Mouse (Mus musculus): ENCODE data around the gene Egfl7.
A peak's percentile ranks its signal among the peaks of the same experiment; 100 is the strongest.

Gene Egfl7

DNA sequence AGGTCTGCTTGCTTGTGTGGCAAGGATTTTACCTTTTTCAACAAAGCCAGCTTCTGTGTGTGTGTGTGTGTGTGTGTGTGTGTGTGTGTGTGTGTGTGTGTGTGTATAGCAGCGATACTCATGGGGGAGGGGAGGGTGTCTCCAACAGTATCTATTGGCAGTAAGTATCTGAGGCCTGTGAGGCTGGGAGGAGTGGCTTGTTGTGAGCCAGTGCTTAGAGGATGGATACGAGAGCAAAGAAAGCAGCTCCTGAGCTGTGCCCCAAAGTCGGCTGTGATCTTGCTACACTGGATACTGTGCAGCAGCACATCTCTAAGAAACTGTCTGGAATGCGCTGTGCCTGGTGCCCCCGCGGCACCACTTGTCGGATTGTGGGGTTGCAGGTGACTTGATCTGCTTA, 38.1 kb downstream of the Egfl7 start:
- no peak for DNase-seq

GRCm38 (mm10) chr2:26621246-26621645, 41.4 kb downstream of the Egfl7 start:
- DNase-seq: no peak

DNA sequence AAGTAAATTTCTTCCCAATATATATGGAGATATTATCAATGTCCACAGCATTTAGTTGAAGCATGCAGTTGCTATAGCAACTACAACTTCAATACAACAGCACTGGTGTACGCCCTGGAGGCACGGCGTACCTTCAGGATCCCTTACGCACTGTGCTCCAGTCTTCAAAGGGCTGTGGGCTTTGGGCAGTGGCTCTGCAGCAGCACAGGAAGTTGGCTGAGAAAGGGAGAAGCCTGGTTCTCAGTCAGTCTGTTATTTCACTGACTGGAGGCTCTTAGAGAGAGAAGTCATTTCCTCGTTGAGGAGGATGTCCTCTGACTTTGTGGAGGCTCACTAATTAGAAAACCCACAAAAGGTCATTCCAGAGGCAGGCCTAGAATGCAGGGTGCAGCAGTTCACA, 43.2 kb downstream of the Egfl7 start:
- DNase-seq: no peak

DNA sequence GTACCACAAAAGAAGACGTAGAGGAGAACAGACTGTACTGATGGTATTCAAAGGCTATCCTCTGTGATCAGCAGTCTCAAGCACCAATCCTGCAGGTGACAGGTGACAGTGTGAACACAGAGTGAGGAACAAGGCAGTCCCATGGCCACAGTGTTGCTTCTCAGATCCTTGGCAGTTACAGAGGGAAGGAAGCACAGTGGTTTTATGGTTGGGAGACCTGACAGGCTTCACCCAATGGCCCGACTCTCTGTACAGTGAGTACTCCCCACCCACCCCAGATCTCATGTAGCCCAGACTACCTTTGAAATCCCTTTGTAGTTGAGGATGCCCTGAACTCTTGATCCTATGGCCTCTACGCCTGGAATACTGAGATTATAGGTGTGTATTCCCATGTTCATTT, 45.6 kb downstream of the Egfl7 start:
- no peak for DNase-seq

DNA sequence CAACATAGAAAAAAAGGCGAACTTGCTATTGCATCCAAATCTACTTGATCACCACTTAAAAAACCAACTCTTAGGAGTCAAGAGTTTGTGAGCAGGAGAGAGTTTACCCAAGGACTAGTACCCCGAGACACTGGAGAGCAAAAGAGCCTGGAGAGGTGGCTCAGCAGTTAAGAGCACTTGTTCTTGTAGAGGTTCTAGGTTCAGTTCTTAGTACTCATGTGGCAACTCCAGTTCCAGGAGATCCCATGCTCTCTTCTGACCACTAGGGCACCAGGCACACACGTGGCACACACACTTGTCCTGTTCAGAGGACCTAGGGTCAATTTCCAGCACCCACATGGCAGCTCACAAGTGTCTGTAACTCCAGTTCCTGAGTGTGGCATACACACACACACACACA, 46.3 kb downstream of the Egfl7 start:
- no peak for DNase-seq

DNA sequence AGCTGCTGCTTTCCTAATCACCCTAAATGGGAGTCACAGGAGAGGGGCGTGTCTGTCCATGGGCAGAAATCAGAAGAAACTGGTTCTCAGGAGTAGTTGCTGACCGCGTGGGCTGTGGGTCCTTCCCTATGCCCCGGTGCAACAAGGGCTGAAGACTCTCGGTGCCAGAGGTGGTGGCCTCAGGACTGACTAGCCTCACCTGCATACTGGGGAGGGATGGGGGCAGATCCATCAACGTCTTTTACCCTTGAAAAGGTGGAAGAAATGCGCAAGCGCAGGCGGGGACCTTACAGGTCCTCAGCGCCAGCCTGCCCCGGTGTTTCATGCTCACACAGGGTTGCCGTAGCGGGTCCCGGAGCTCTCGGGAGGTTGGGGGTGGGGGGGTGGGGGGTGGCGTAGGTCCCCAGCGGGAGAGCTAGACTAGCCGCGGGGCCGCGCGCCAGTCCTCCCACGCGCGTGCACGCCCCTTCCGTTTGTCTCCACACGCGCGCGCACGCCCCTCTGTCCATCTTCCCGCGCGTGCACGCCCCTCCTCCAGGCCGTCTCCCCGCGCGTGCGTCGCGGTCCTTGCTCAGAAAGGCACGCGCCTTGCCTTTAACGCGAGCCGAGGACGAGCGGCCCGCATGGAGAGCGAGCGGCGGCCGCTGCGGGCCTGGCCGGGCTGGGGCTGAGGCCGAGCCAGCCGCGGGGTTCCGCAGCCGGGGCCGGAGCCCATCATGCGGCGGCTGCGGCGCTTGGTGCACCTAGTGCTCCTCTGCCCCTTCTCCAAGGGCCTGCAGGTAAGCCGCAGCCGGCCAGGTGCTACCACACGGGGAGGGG, 48.3 kb downstream of the Egfl7 start, which contains the start of gene Fam69b:
Gene Fam69b (plus strand): TSS at position 537 of the 819 bp plus-strand sequence.
- DNase-seq: peak; percentile 38 to 53

- DNase-seq: no peak
These were observed 49.1 kb downstream of the Egfl7 start for GRCm38 (mm10) chr2:26628792-26629437.

- no peak for DNase-seq
These were observed 53.0 kb downstream of the Egfl7 start for GRCm38 (mm10) chr2:26632541-26633395.

- DNase-seq: no peak
These were observed 54.2 kb downstream of the Egfl7 start for GRCm38 (mm10) chr2:26633953-26634530.

GRCm38 (mm10) chr2:26634629-26635488, 55.0 kb downstream of the Egfl7 start:
- no peak for DNase-seq

DNA sequence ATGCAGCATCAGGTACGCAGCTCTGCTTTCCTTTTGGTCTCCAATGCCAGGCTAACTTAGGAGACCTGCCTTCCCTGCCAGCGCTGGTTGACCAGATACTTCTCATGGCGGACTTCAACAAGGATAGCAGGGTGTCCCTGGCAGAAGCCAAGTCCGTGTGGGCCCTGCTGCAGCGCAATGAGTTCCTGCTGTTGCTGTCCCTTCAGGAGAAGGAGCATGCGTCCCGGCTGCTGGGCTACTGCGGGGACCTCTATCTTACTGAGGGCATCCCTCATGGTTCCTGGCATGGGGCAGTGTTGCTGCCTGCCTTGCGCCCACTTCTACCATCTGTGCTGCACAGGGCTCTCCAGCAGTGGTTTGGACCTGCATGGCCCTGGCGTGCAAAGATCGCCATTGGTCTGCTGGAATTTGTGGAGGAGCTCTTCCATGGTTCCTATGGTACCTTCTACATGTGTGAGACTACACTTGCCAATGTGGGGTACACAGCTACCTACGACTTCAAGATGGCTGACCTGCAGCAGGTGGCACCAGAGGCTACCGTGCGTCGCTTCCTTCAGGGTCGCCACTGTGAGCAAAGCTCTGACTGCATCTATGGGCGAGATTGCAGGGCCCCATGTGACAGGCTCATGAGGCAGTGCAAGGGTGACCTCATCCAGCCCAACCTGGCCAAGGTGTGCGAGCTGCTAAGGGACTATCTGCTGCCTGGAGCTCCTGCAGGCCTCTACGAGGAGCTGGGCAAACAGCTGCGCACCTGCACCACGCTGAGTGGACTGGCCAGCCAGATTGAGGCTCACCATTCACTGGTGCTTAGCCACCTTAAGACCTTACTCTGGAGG, 55.9 kb downstream of the Egfl7 start:
- no peak for DNase-seq

DNA sequence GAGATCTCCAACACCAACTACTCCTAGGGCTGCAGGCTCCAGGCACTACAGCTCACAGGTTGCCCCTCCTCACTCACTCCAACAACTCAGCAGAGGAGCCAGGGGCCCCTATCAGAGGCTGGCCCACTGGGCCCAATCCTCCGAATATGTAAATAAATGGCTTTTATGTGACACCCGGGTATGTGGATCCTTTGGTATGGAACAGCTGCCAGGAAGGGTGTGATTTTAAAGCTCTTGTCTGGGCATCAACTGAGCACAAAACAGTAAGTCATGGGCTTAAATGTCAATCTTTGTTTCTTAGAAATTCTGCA, 56.5 kb downstream of the Egfl7 start:
- no peak for DNase-seq

GRCm38 (mm10) chr2:26637316-26637932, 57.6 kb downstream of the Egfl7 start:
- DNase-seq: no peak

- DNase-seq: no peak
These were observed 58.2 kb downstream of the Egfl7 start for GRCm38 (mm10) chr2:26638039-26638438.

DNA sequence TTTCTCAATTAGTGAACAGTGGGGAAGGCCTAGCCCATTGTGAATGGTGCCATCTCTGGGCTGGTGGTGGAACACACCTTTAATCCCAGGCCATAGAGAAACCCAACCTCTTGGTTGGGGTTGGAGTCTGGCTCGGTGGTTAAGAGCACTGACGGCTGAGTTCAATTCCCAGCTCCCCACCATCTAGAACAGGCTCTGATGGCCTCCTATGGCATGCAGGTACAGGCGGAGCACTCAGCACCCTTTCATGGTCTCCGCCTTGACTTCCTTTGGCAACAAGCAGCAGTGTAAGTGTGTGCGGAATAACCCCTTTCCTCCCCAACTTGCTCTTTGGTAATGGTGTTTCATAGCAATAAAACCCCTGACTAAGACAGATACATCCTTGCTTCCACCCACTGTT, 58.8 kb downstream of the Egfl7 start:
- DNase-seq: no peak

- DNase-seq: peak; percentile 66 to 72
These were observed 59.3 kb downstream of the Egfl7 start for GRCm38 (mm10) chr2:26639083-26639482.

GRCm38 (mm10) chr2:26639838-26640830, 60.3 kb downstream of the Egfl7 start:
- peak; percentile 96 to 97 for DNase-seq

DNA sequence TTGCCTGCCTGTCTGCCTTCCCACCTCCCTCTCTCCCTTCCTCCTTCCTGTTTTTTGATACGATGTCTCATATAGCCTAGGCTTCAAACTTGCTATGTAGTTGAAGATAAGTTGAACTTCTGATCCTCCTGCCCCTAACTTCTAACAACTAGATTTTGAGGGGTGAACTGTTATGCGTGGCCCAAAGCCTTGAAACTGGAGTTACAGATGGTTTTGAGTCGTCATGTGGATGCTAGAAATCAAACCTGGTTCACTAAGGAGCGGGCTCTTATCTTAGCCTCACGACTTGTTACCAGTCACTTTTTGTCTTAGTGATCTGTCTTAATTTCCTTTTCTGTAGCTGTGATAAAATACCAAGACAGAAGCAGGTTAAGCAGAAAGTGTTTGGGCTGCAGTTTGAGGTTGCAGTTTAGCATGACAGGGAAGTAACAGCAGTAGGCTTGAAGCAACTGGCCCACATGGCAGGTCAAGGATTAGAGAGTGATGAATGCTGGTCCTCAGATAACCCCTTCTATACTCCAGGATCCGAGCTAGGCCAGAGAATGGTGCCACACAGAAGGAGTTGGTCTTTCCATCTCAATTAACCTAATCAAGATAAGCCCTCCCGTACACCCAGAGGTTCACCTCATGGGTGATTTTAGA, 61.3 kb downstream of the Egfl7 start:
- no peak for DNase-seq

Data from B cell, adult 2 months (primary cell).